Mouse (Mus musculus): ENCODE data around the gene Gm44965.

The Gm44965 gene

DNA sequence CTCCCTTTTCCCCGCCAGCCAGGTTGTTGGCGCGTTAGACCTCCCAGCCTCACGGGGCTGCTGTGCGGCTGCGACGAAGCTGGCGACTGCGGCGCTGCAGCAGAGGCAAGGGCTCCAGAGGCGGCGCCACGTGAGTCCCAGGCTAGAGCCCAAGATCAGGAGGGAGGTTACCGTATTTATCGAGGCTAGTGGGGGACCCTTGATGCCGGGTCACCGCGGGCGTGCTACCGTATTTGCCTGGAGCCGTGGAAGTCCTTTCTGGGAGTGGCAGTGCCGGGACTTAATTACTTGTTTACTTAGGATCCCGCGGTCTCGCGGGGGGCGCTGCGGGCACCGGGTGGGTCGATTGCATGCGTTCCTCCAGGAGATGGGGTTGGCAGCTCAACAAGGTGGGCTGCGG is 33.2 kb downstream of the Gm44965 start:
- peak; percentile 43 for DNase-seq (ENCODE audit: low read depth, low spot score)
- H3K27me3 ChIP-seq (ENCODE audit: control insufficient read depth, insufficient read depth, low read length, poor library complexity, severe bottlenecking) = no peaks in the 10 kb centered on the region
- H3K36me3 ChIP-seq (ENCODE audit: control insufficient read depth, insufficient read depth, low read length, poor library complexity, severe bottlenecking) = no peaks in the 10 kb centered on the region

DNA sequence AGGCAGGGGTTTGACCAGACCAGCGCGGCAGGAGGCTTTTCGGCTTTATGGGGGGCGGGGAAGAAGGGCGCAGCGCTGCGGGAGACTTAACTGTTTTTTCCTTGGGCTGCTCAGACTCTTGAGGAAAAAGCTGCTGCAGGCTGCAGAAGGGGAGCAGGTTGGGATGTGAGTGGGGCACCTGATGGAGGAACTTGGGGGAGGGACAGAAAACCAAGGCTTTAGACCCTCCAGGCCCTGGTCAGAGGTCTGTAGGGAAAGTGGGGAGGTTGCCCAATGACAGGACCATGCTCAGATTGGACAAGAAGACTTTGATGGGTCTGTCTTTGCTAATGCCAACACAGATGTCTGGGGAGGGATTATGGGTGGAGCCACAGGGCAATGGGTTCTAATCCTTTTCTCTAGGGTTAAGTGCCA is 33.8 kb downstream of the Gm44965 start:
- no peaks in the 10 kb centered on the region for H3K36me3 ChIP-seq (ENCODE audit: control insufficient read depth, insufficient read depth, low read length, poor library complexity, severe bottlenecking)
- no peak for DNase-seq (ENCODE audit: low read depth, low spot score)
- H3K27me3 ChIP-seq (ENCODE audit: control insufficient read depth, insufficient read depth, low read length, poor library complexity, severe bottlenecking) = no peaks in the 10 kb centered on the region

DNA sequence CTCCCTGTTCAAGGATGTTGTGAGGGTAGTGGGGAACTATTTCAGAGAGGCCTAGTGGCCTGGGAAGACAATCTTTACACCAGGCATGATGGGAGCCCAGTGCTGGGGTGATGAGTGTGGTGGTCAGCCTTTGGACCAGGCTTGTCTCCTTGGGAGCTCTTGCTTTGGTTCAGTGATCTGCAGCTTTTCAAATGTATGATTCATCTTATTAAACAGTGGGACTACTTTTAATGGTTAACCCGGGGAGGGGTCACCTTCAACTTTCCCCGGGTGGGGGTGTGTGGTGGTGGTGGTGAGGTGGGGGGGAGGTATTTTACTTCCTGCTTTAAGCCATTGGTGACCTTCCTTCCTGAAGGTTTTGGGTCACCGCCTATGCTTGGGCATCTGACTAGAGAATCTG is 34.6 kb downstream of the Gm44965 start:
- Histone ChIP-seq H3K27me3 (ENCODE audit: control insufficient read depth, insufficient read depth, low read length, poor library complexity, severe bottlenecking) (no peaks in the 10 kb centered on the region), H3K36me3 (ENCODE audit: control insufficient read depth, insufficient read depth, low read length, poor library complexity, severe bottlenecking) (no peaks in the 10 kb centered on the region)
- DNase-seq (ENCODE audit: low read depth, low spot score) = no peak

DNA sequence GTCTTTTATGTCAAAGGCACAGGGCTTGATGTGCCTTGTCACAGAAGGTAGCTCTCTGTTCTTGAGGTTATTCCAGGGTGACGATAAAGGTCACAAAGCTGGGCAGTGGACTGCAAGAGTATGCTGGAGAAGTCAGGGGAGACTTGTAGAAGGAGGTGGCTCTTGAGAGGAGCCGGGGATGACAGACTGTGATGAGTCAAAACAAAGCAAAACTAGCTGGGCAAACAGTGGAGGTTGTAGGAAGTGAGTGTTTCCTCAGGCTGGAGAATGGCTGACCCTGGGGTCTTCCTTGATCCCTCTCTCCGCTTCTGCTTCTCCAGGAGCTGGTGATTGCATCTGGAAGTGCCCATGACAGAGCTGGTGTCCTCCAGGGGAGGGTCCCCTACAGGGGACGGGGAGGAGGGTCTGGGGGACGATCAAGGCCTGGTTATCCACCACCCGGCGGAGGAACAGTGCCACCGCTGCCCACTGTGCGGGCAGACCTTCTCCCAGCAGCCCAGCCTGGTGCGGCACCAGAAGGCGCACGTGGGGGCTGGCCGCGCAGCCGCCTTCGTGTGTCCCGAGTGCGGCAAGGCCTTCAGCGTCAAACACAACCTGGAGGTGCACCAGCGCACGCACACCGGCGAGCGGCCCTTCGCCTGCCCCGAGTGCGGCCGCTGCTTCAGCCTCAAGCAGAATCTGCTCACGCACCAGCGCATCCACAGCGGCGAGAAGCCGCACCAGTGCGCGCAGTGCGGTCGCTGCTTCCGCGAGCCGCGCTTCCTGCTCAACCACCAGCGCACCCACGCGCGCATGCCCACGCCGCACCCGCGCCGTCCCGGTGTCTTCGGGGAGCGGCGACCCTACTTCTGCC is 35.3 kb downstream of the Gm44965 start:
- peak; percentile 72 for DNase-seq (ENCODE audit: low read depth, low spot score)
- H3K36me3 ChIP-seq (ENCODE audit: control insufficient read depth, insufficient read depth, low read length, poor library complexity, severe bottlenecking) = no peaks in the 10 kb centered on the region
- H3K27me3 ChIP-seq (ENCODE audit: control insufficient read depth, insufficient read depth, low read length, poor library complexity, severe bottlenecking) = no peaks in the 10 kb centered on the region

DNA sequence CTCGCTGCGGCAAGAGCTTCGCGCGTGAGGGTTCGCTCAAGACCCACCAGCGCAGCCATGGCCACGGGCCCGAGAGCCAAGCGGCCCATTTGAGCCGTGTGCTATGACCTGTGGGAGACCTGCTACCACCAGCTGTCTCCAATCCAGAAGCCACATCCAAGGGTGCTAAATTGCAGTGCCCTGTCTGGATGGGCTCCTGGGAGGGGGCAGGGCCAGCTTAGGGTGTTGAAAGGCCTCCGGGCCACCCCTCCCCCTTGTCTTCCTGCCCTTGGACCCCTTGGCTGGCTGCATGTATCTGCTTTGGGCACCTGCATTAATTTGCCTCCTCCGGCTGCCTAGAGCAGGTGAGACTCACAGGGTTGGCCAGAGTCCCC is 35.9 kb downstream of the Gm44965 start:
- DNase-seq (ENCODE audit: low read depth, low spot score) = no peak
- Histone ChIP-seq H3K27me3 (ENCODE audit: control insufficient read depth, insufficient read depth, low read length, poor library complexity, severe bottlenecking) (no peaks in the 10 kb centered on the region), H3K36me3 (ENCODE audit: control insufficient read depth, insufficient read depth, low read length, poor library complexity, severe bottlenecking) (no peaks in the 10 kb centered on the region)

DNA sequence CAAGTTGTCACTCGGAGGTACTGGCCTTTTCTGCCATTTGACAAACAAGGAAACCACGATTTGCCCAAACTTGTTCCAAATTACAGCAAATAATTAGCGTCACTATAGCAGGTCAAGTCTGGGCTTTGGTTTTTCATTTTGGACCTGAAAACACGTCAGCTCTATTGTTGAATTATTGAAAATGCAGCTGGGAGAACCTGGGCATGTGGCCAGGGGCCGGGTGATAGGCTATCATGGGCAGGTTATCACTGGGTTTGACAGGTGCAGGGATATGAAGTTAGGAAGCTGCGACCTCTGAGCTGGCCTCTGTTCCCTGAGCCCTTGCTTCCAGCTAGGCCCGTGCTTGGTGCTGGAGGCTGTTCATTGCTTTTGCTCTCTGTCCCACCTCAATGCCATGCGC is 37.1 kb downstream of the Gm44965 start:
- no peaks in the 10 kb centered on the region for H3K36me3 ChIP-seq (ENCODE audit: control insufficient read depth, insufficient read depth, low read length, poor library complexity, severe bottlenecking)
- no peak for DNase-seq (ENCODE audit: low read depth, low spot score)
- no peaks in the 10 kb centered on the region for H3K27me3 ChIP-seq (ENCODE audit: control insufficient read depth, insufficient read depth, low read length, poor library complexity, severe bottlenecking)

DNA sequence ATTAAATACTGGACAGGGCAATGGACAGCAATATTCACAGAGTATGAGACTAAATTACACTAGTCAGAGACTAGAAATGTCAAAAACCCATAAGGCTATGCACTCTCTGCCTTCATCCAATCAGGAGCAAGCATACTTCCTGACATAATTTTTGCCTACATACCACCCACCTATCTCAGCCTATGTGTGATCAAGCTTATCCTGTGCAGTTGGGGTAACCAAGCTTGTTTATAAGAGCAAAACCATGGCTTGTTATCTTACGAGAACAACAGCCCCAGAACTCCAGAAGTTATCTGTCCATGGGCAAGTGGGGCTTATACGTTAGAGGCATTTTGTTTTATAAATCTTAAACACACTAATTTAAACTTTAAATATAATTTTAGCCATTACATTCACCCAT is 41.4 kb downstream of the Gm44965 start:
- no peaks in the 10 kb centered on the region for H3K36me3 ChIP-seq (ENCODE audit: control insufficient read depth, insufficient read depth, low read length, poor library complexity, severe bottlenecking)
- DNase-seq (ENCODE audit: low read depth, low spot score) = no peak

DNA sequence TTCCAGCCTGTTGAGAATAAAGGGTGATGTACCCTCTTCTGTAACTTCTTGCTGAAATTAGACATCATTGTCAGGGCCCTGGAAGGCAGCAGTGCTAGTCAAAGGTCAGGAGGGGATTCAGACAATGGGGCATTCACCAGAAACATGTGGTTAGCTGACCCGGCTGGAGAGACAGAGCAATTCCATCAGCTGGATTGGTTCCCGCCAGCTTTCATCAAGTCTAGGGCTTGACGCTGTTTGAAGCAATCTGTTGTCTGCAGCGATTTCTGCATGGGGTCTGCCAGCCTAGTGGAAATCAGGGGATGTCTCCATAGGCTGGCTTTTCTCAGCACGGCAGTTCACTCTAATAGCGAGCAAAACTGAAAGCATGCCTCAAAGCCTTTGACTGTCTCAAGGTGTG is 42.8 kb downstream of the Gm44965 start:
- no peaks in the 10 kb centered on the region for H3K27me3 ChIP-seq (ENCODE audit: control insufficient read depth, insufficient read depth, low read length, poor library complexity, severe bottlenecking)
- DNase-seq (ENCODE audit: low read depth, low spot score) = no peak
- no peaks in the 10 kb centered on the region for H3K36me3 ChIP-seq (ENCODE audit: control insufficient read depth, insufficient read depth, low read length, poor library complexity, severe bottlenecking)

More for the DNA sequence above, 41.4 kb downstream of the Gm44965 start:
- no peaks in the 10 kb centered on the region for H3K27me3 ChIP-seq (ENCODE audit: control insufficient read depth, insufficient read depth, low read length, poor library complexity, severe bottlenecking)

DNA sequence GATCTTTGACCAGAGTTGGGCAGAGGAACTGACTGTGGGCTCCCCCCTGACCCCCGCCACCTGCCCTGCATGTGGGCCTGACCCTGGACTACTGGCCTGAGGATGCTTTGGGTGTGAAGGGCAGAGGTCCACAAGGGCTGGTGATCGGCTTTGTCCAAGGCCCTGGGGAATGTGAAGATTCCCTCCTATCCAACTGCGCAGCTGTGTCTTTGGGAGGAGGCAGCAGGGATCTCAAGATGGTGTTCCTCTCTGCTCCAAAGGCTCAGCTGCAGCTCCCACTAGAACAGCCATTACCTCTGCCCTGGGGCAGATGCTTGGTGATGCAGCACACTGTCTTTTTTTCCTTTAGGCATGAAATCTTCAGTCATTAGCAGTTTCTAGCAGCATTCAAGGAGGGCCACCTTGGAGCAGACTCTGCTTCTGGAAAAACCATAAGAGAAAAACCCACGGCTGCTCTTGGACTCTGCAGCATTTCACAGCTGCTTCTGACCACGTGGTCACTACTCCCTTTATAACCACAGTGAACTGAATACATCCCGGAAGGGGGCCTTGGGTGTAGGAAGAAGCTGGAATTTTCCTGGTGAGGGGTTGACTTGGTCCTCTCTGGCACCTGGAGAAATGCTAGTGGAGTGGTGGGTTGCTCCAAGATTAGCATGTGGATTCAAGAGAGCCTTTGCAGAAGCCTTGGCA is 44.2 kb downstream of the Gm44965 start:
- H3K36me3 ChIP-seq (ENCODE audit: control insufficient read depth, insufficient read depth, low read length, poor library complexity, severe bottlenecking) = no peaks in the 10 kb centered on the region
- no peak for DNase-seq (ENCODE audit: low read depth, low spot score)
- H3K27me3 ChIP-seq (ENCODE audit: control insufficient read depth, insufficient read depth, low read length, poor library complexity, severe bottlenecking) = no peaks in the 10 kb centered on the region

DNA sequence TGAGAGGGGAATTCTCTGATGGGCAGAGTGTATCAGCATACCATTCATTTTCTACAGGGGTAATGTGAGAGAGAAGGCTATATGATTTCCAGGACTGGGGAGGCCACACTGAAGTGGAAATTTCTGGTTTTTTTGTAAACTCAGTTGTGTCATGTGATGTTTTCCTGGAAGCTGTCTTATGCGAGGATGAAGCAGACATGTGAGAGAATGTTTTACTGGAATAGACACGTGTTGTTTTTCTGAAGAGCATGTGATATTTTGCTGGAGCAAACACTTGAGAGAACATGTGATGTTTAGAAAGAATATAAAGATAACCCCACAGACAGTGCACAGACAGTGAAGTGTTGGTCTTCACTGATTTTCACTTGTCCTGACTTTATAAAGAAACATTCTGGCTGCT is 44.8 kb downstream of the Gm44965 start:
- no peaks in the 10 kb centered on the region for H3K36me3 ChIP-seq (ENCODE audit: control insufficient read depth, insufficient read depth, low read length, poor library complexity, severe bottlenecking)
- DNase-seq (ENCODE audit: low read depth, low spot score) = no peak
- H3K27me3 ChIP-seq (ENCODE audit: control insufficient read depth, insufficient read depth, low read length, poor library complexity, severe bottlenecking) = no peaks in the 10 kb centered on the region

DNA sequence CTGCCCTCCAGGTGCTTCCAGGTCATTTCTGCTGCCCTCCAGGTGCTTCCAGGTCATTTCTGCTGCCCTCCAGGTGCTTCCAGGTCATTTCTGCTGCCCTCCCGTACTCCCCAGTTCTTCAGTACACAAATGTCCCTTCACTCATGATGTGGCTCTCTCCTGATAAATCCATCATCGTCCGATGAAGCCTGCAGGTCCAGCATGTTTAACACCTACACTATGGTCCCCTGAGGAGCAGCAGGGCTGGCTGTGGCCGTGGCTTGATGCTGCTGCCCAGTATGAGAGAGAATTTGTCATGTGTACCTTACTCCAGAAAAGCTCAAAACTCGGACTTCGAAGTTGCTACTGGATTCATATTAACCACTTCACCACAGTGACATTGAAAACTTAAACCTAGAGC is 47.6 kb downstream of the Gm44965 start:
- DNase-seq (ENCODE audit: low read depth, low spot score) = no peak
- Histone ChIP-seq H3K36me3 (ENCODE audit: control insufficient read depth, insufficient read depth, low read length, poor library complexity, severe bottlenecking) (no peaks in the 10 kb centered on the region), H3K27me3 (ENCODE audit: control insufficient read depth, insufficient read depth, low read length, poor library complexity, severe bottlenecking) (no peaks in the 10 kb centered on the region)

DNA sequence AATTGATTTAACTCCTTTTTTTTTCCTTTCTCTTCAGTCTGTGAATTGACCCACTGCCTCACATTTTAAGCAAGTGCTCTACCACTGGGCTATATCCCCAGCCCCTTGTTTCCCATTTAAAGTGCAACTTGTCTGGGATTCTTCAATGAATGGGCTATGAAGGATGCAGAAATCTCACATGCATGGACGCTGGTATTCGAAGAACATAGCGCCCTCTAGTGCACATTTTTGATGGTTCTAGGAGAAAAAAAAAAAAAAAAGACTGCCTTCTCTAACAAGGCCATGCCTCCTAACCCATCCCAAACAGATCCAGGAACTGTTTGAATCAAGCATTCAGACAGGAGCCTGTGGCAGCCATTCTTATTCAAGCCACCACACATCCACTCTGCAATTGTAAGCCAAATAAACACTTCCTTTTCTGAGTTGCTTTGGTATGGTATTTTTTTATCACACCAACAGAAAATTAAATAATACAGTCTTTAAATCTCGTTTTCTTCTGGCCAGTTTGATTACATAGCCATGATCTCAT is 49.1 kb downstream of the Gm44965 start:
- Histone ChIP-seq H3K27me3 (ENCODE audit: control insufficient read depth, insufficient read depth, low read length, poor library complexity, severe bottlenecking) (no peaks in the 10 kb centered on the region), H3K36me3 (ENCODE audit: control insufficient read depth, insufficient read depth, low read length, poor library complexity, severe bottlenecking) (no peaks in the 10 kb centered on the region)
- DNase-seq (ENCODE audit: low read depth, low spot score) = peak; percentile 83

DNA sequence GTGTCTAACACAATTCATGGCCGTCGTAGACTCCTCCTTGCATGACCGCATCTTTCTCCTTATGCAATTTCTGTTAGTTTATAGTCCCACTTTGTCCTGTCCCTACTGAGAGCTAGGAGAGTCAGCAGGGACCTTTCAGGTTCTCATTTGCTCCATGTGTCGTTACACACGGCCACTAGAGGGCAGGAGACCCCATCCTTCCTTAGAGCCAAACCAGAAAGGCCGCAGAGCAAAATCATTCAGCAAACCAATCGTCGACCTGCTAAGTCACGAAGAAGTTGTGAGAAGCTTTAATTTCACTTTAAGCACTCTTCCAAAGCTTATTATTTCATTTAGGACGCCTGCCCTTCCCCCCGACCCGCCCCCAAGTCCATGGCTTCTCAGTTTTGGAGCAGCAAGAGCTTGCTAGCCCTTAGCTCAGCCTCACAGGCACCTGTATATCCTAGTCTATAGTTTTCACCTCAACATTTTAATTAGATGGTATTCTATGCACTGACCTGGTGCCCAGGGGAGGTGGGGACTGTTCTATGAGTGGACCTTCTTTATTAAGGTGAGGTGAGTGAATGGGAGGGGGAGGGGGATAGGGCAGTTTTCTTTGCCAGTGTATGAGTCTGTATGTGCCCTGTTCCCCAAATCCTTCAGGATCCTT is 52.0 kb downstream of the Gm44965 start:
- peak; percentile 90 for DNase-seq (ENCODE audit: low read depth, low spot score)
- Histone ChIP-seq H3K27me3 (ENCODE audit: control insufficient read depth, insufficient read depth, low read length, poor library complexity, severe bottlenecking) (no peaks in the 10 kb centered on the region), H3K36me3 (ENCODE audit: control insufficient read depth, insufficient read depth, low read length, poor library complexity, severe bottlenecking) (peaks cover 5% of the 10 kb centered on the region; the same call in 1 of the 2 replicates)

DNA sequence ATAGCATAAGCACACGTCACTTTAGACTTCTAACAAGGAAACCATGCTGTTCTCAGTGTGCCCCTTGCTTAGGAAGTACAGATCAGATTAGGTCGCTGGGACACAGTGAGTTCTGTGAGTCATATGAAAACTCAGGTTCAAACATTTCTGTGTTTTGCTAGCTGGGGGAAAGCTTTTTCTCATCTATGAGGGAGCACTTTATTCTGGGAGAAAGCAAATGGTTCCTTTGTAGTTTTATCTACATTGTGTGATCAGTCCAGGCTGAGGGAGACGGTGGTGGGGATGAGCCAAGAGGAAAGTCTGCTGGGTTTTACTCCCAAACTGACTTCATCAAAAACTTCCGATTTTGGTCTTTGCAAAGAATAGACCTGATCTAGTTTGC is 52.6 kb downstream of the Gm44965 start:
- no peak for DNase-seq (ENCODE audit: low read depth, low spot score)
- peaks cover 5% of the 10 kb centered on the region; the same call in 1 of the 2 replicates for H3K36me3 ChIP-seq (ENCODE audit: control insufficient read depth, insufficient read depth, low read length, poor library complexity, severe bottlenecking)
- H3K27me3 ChIP-seq (ENCODE audit: control insufficient read depth, insufficient read depth, low read length, poor library complexity, severe bottlenecking) = no peaks in the 10 kb centered on the region

DNA sequence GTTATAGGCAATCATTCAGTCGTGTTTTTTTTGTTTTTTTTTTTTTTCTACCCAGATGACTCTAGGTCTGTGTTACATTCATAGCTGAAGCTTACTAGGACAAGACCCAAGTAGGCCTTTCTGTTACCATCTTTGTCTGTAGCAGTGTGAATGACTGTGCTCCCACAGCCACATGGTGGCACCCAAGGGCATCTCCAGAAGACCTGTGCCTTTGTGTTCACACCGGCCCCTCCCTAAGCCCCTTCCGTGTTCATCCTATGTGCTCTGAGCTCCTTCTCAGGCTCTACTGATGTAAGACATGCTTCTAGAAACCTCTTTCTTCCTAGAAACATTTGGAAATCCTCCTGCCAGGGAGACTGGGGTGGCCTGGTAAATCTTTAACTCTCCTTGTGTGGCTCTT is 53.3 kb downstream of the Gm44965 start, which contains the start of gene Gimap8:
Gene Gimap8, plus strand, starts transcription at position 240 of the 400 bp plus-strand sequence.
- Histone ChIP-seq H3K36me3 (ENCODE audit: control insufficient read depth, insufficient read depth, low read length, poor library complexity, severe bottlenecking) (peaks cover 5% of the 10 kb centered on the region; the same call in 1 of the 2 replicates), H3K27me3 (ENCODE audit: control insufficient read depth, insufficient read depth, low read length, poor library complexity, severe bottlenecking) (no peaks in the 10 kb centered on the region)
- DNase-seq (ENCODE audit: low read depth, low spot score) = peak; percentile 92

Measured in splenic B cell, adult 2 months (primary cell).